Mouse (Mus musculus) erythroblast, embryonic 14.5 days (primary cell): ENCODE data around the gene Rreb1.

ENCODE experiments used
- GATA1 ChIP-seq: IDR thresholded peaks from 2 replicates; pipeline ENCODE4 v1.6.1; 2012; ENCODE audit warnings: low read length, inconsistent platforms, mixed read lengths
- TAL1 ChIP-seq: IDR thresholded peaks from 3 replicates; pipeline ENCODE4 v1.6.1; 2012; ENCODE audit warnings: low read length, inconsistent platforms, mixed read lengths

DNA sequence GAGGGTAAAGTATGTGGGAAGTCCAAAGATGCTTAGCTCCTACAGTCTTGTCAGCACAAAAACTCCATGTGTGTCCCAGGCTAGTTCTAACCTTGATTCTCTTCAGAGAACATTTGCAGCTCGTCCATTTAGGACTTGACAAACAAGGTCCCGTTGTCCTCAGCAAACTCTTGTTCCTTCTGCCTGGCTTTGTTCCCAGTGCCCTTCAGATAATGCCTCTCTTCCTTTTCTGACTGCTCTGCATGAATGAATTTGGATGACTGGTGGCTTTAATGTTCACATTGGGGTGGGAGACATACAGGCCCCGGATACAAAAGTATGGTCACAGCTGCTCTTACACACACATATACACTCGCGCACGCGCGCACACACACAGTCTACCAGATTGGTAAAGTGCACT, 156.7 kb downstream of the Rreb1 start:
- TF ChIP-seq GATA1 = no peak
- no peak for TF ChIP-seq TAL1
